Mouse (Mus musculus): ENCODE data around the gene Gfm2.

GRCm38 (mm10) chr13:97186346-97186745, 48.6 kb downstream of the Gfm2 start:
- no peak for TF ChIP-seq CTCF (IDR thresholded peaks at IDR 0.05; ENCODE audit: borderline replicate concordance, extremely low read depth, insufficient read depth, insufficient read length)
- TF ChIP-seq POLR2A (IDR thresholded peaks at IDR 0.05; ENCODE audit: borderline replicate concordance, extremely low read depth, insufficient read depth, insufficient read length, poor library complexity, severe bottlenecking): no peak

Data from brain, embryonic 14.5 days (tissue).